Mouse (Mus musculus) heart, embryonic 15.5 days (tissue): Measurements from ENCODE around the gene Lsm11. TPM values are rescaled to one million over a fixed set of nuclear protein-coding genes. Genes with fewer than 3 reads are reported as not detected.
A peak's percentile ranks its signal among the peaks of the same experiment; 100 is the strongest.

Experiments
- ATAC-seq: fragments of 200-750 bp; cut with Nextera tagmentation; replicated peaks from 2 replicates; pipeline ENCODE4 v1.8.0; 2017; ENCODE audit warnings: low read depth, moderate TSS enrichment; ENCODE audit not compliant: insufficient number of reproducible peaks, insufficient read depth, low FRiP score
- H3K27ac ChIP-seq: fragments of 300-500 bp; sonication (generic); 2 replicates; pipeline ENCODE4 v1.5.1; 2015; ENCODE audit warnings: mild to moderate bottlenecking, inconsistent platforms
- H3K27me3 ChIP-seq: fragments of 300-500 bp; sonication (generic); 2 replicates; pipeline ENCODE4 v1.6.1; 2015; ENCODE audit warnings: inconsistent platforms
- H3K36me3 ChIP-seq: fragments of 300-500 bp; sonication (generic); 2 replicates; pipeline ENCODE4 v1.6.1; 2015; ENCODE audit warnings: mild to moderate bottlenecking, inconsistent platforms
- H3K4me1 ChIP-seq: fragments of 300-500 bp; sonication (generic); replicated peaks from 2 replicates; pipeline ENCODE4 v1.6.1; 2015; ENCODE audit warnings: inconsistent platforms
- H3K4me2 ChIP-seq: fragments of 300-500 bp; sonication (generic); 2 replicates; pipeline ENCODE4 v1.6.1; 2015; ENCODE audit warnings: inconsistent platforms, mild to moderate bottlenecking, moderate library complexity
- H3K4me3 ChIP-seq: fragments of 300-500 bp; sonication (generic); 2 replicates; pipeline ENCODE4 v1.5.1; 2015; ENCODE audit warnings: mild to moderate bottlenecking, inconsistent platforms
- H3K9ac ChIP-seq: fragments of 300-500 bp; sonication (generic); 2 replicates; pipeline ENCODE4 v1.6.1; 2015; ENCODE audit warnings: mild to moderate bottlenecking, inconsistent platforms
- H3K9me3 ChIP-seq: fragments of 300-500 bp; sonication (generic); replicated peaks from 2 replicates; pipeline ENCODE4 v1.6.1; 2016; ENCODE audit warnings: inconsistent platforms
- WGBS: fragments of 180-500 bp; shearing (Covaris S2); methylation state at CpG from one replicate; pipeline ENCODE4 v1.1.7; 2015; ENCODE audit warnings: mixed read lengths; 5-methylcytosine and 5-hydroxymethylcytosine counted together
- polyA plus RNA-seq: library from polyadenylated mRNA; unstranded; fragments of >200 nt; fragmentation: Nextera tagmentation; extraction: Ambion mirVana; gene quantifications from 2 replicates; pipeline ENCODE4 v1.2.1, GENCODE M21; 2015

The Lsm11 gene
- polyA plus RNA-seq, result 5.4 and 5.5 TPM in 2 replicates

DNA sequence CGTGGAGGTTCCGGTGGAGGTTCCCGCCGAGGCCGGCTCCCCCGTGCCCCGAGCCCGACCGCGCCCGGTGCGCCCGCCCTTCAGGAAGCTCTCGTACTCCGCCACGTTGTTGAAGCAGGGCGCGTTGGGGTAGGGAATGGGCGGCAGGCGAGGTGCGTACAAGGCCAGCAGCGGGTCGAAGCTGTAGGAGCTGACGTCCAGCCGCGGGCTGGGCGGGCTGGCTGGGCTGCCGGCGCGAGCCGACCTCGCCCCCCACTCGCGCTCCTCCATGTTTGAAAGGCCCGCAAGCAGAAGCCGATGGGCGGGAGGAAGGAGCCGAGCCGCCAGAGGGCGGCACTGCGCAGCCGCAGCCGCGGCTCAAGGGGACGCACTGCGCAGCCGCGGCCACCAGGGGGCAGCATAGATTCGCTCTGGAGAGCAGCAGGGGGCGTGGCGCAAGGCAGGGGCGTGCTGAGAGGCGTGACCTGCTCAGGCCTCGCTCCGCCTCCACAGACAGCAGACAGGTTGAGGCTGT, at the start of gene Lsm11:
Lsm11 (minus strand) TSS at position 293 of the 514 bp plus-strand sequence.
- H3K36me3 ChIP-seq, result peaks cover 10% of the 10 kb centered on the region
- H3K4me1 ChIP-seq, result peaks cover 13% of the 10 kb centered on the region
- peak within 1 kb of the TSS; percentile 88 for H3K4me2 ChIP-seq
- WGBS, result under 1% methylated on average over 55 of the region's 55 CpGs
- H3K4me3 ChIP-seq, result peak within 1 kb of the TSS; percentile 95
- peak; percentile 89 for ATAC-seq
- H3K27me3 ChIP-seq, result no peaks in the 10 kb centered on the region
- H3K27ac ChIP-seq, result peak within 1 kb of the TSS; percentile 78
- no peaks in the 10 kb centered on the region for H3K9me3 ChIP-seq
- peak within 1 kb of the TSS; percentile 90 for H3K9ac ChIP-seq

DNA sequence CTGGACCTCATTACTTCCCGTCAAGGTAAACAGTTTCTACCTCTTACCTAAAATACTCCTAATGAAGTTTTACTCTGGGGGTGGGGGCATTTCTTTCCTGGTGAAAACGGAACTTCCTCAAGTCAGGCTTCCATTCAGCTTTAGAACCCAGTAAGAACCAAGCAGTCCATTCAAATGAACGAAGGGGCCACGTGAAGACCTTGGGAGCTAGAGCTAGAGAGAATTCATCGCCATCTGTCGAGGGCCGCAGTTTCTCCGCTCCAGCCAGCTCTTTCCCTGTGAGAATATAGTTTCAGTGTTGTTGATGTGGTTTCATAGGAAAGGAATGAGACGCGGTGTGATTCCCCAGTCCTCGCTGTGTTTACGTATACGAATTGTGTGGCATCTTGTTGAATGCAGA, 47.4 kb upstream of the Lsm11 start:
- Histone ChIP-seq H3K27ac (no peak overlapping the region), H3K4me3 (peak overlapping the region; percentile 36), H3K9ac (0 out of 2 replicates have a peak overlapping the region, but pooled peaks have one; percentile 21), H3K36me3 (no peaks in the 10 kb centered on the region), H3K9me3 (no peaks in the 10 kb centered on the region), H3K4me1 (peaks cover 6% of the 10 kb centered on the region), H3K4me2 (peak overlapping the region; percentile 63), H3K27me3 (0 out of 2 replicates have a peak, but pooled peaks cover 2% of the 10 kb centered on the region)
- ATAC-seq, result no peak
- 40% methylated on average over 13 of the region's 13 CpGs for WGBS

- H3K27ac ChIP-seq, result no peak overlapping the region
- H3K36me3 ChIP-seq, result no peaks in the 10 kb centered on the region
- peak overlapping the region; percentile 63 for H3K4me2 ChIP-seq
- H3K4me3 ChIP-seq, result peak overlapping the region; percentile 36
- peak overlapping the region; percentile 21; the same call in 1 of the 2 replicates for H3K9ac ChIP-seq
- WGBS, result 8% methylated on average over 16 of the region's 16 CpGs
- no peaks in the 10 kb centered on the region for H3K9me3 ChIP-seq
- H3K27me3 ChIP-seq, result 0 out of 2 replicates have a peak, but pooled peaks cover 2% of the 10 kb centered on the region
- no peak; the same call in 1 of the 2 replicates for ATAC-seq
- H3K4me1 ChIP-seq, result peaks cover 6% of the 10 kb centered on the region
Measured at GRCm38 (mm10) chr11:45991604-45992003, 46.9 kb upstream of the Lsm11 start.

DNA sequence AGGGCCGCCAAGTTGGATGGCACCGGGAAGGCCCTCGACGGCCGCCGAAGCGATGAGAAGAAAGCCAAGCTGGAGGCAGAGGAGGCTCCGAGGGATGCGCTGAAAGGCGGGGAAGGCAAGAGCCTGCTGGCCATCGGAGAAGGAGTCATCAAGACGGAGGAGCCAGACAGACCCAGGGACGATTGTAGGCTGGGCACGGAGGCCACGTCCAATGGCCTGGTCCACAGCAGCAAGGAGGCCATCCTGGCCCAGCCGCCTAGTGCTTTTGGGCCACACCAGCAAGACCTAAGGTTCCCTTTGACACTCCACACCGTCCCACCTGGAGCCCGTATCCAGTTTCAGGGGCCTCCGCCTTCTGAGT, 36.1 kb upstream of the Lsm11 start:
- no peak for ATAC-seq
- H3K27ac ChIP-seq, result 0 out of 2 replicates have a peak overlapping the region, but pooled peaks have one; percentile 52
- peak overlapping the region; percentile 81 for H3K9ac ChIP-seq
- no peaks in the 10 kb centered on the region for H3K36me3 ChIP-seq
- WGBS, result 37% methylated on average over 19 of the region's 19 CpGs
- peaks cover 8% of the 10 kb centered on the region for H3K4me1 ChIP-seq
- H3K4me3 ChIP-seq, result peak overlapping the region; percentile 66
- no peaks in the 10 kb centered on the region for H3K9me3 ChIP-seq
- no peaks in the 10 kb centered on the region for H3K27me3 ChIP-seq
- peak overlapping the region; percentile 89 for H3K4me2 ChIP-seq

DNA sequence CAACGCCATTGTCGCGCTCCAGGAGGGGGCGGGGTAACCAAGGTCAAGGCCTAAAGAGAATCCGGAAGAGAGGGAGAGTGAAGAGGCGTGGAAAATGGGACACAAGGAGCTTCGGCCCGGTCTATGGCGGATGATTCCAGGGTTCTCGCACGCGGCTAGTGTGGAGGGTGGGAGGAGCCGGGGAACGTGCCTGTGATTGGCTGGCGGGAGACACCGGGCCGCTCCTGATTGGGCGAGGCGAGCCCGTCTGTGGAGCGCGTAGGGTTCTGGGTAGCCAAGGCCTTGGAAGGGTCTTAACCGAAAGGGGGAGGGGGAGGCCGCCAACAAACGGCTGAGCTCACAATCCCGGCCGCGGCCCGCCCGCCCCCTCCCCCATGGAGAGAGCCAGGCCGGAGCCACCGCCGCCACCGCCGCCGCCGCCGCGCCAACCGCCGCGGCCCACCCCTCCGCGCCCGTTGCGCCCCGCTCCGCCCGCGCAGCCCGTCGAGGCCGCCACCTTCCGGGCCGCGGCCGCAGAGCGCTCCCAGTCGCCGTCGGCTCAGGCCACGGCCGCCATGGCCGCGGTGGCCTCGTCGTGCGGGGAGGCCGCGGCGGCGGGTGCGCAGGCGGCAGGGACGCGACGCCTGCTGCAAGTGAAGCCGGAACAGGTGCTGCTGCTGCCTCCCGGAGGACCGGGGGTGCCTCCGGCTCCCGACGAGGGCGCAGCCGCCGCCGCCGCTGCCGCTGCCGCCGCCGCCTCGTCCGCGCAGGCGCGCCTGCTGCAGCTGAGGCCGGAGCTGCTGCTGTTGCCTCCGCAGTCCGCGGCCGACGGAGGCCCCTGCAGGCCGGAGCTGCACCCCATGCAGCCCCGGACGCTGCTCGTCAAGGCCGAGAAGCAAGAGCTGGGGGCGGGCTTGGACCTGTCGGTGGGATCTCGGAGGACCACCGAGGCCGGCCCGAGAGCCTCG, 35.5 kb upstream of the Lsm11 start, which contains the start of gene Sox30:
Sox30 (plus strand) TSS at position 365 of the 947 bp plus-strand sequence.
- H3K9ac ChIP-seq, result peak within 1 kb of the TSS; percentile 81
- H3K4me3 ChIP-seq, result peak within 1 kb of the TSS; percentile 66
- peaks cover 8% of the 10 kb centered on the region for H3K4me1 ChIP-seq
- 9% methylated on average over 87 of the region's 115 CpGs for WGBS
- peak; percentile 86 for ATAC-seq
- peak within 1 kb of the TSS; percentile 89 for H3K4me2 ChIP-seq
- H3K9me3 ChIP-seq, result no peaks in the 10 kb centered on the region
- peak within 1 kb of the TSS; percentile 52 for H3K27ac ChIP-seq
- no peaks in the 10 kb centered on the region for H3K27me3 ChIP-seq
- no peaks in the 10 kb centered on the region for H3K36me3 ChIP-seq

DNA sequence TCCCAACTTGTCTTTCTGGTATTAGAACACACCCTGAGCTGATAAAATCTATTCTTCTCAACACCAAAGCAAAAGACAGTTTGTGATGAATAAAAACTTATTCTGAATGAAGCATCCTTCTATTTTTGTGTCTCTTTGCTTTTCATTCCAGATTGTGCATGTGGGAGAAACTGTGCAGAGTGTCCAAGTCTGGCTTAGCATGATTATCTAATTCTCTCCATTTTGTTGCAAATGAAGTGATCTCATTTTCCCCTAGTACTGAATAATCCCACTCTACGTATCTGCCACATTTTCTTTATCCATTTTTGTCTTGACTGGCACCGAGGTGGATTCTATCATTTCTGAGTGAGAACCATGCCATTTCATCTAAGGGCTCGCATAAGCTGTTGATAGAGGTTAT, 31.3 kb upstream of the Lsm11 start:
- WGBS, result 76% methylated on average over 3 of the region's 3 CpGs
- no peak for ATAC-seq

DNA sequence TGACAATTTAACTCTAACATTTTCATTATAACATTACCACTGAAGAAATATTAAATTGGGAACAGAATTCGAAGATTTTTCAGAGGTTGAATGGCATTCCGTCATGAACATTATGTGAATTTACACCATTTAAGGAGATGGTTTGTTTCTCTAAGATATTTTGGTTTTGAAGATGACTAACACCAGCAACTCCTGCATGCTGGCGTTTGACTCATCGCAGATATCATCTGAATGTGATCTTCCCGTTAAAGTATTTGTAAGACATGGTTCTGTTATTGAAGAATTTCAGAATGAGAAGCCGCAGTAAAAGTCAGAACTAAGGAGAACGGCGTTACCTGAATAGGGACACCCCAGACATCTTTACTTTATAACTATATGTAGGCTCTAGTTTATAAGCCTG, 29.7 kb upstream of the Lsm11 start:
- ATAC-seq, result no peak
- no peak overlapping the region for H3K4me3 ChIP-seq
- no peaks in the 10 kb centered on the region for H3K27me3 ChIP-seq
- no peaks in the 10 kb centered on the region for H3K36me3 ChIP-seq
- H3K27ac ChIP-seq, result no peak overlapping the region
- no peaks in the 10 kb centered on the region for H3K9me3 ChIP-seq
- H3K9ac ChIP-seq, result no peak overlapping the region
- no peak overlapping the region for H3K4me2 ChIP-seq
- no peaks in the 10 kb centered on the region for H3K4me1 ChIP-seq
- 81% methylated on average over 8 of the region's 8 CpGs for WGBS

More for the DNA sequence above, 31.3 kb upstream of the Lsm11 start:
- H3K9ac ChIP-seq, result no peak overlapping the region
- H3K4me1 ChIP-seq, result peaks cover 6% of the 10 kb centered on the region
- no peaks in the 10 kb centered on the region for H3K27me3 ChIP-seq
- no peaks in the 10 kb centered on the region for H3K9me3 ChIP-seq
- no peaks in the 10 kb centered on the region for H3K36me3 ChIP-seq
- no peak overlapping the region for H3K4me3 ChIP-seq
- no peak overlapping the region for H3K4me2 ChIP-seq
- no peak overlapping the region for H3K27ac ChIP-seq

DNA sequence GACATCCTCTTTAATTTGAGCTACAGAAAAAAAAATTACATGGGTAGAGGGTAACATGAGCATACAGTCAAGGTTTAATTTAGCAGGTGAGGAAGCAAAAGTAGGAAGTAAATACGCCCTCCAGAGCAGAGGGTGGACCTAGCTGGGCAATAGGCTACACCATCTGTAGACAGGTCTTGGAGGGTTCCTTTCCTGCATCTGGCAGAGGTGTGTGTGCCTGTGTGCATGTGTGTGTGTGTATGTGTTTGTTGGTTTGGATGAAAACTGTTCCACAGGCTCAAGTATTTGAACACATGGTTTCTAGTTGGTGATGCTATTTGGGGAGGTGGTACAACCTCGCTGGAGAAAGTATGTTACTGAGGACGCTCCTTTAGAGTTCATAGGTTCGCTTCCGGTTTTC, 28.9 kb upstream of the Lsm11 start:
- no peak overlapping the region for H3K4me2 ChIP-seq
- no peaks in the 10 kb centered on the region for H3K36me3 ChIP-seq
- H3K4me1 ChIP-seq, result no peaks in the 10 kb centered on the region
- H3K27me3 ChIP-seq, result no peaks in the 10 kb centered on the region
- H3K27ac ChIP-seq, result no peak overlapping the region
- 77% methylated on average over 5 of the region's 5 CpGs for WGBS
- no peak overlapping the region for H3K4me3 ChIP-seq
- no peak for ATAC-seq
- no peaks in the 10 kb centered on the region for H3K9me3 ChIP-seq
- H3K9ac ChIP-seq, result no peak overlapping the region

DNA sequence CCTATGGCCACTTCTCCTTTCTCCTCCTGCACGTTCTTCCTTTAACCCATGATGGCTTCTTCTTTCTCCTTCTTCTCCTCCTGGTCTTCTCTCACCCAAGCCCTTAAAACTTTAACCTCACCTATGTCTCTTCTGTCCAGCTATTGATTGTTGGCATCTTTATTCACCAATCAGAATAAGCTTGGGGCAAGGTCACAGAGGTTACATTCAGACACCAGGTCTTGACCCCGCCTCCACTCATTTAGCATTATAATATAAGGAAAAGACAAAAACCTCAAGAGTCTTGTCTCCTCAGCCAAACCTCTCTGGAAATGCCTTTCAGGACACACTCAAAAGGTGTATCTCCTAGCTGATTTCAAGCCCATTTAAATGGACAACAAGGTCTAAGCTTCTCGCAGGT, 23.7 kb upstream of the Lsm11 start:
- 79% methylated on average over 3 of the region's 3 CpGs for WGBS
- H3K4me2 ChIP-seq, result no peak overlapping the region
- ATAC-seq, result no peak
- H3K27me3 ChIP-seq, result no peaks in the 10 kb centered on the region
- no peaks in the 10 kb centered on the region for H3K36me3 ChIP-seq
- H3K27ac ChIP-seq, result no peak overlapping the region
- H3K4me1 ChIP-seq, result no peaks in the 10 kb centered on the region
- H3K9me3 ChIP-seq, result no peaks in the 10 kb centered on the region
- H3K9ac ChIP-seq, result no peak overlapping the region
- no peak overlapping the region for H3K4me3 ChIP-seq

DNA sequence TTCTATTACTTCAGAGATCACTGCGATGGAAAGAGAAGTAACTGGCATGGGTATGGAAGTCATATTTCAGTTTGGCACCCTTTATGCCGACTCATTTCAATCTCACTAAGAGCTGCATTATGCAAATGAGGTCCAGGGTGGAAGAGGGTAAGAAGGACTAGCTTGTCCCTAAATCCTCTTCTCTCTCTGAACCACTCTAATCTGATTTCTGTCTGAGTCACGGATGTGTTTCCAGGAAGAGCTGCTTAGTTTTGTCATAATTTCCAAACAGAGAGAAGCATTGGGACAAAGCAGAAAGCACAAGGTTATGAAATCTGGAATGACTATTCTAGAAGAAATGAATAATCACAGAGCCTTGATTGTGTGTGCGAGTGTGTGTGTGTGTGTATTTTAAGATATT, 22.2 kb upstream of the Lsm11 start:
- H3K4me1 ChIP-seq, result no peaks in the 10 kb centered on the region
- WGBS, result 77% methylated on average over 4 of the region's 4 CpGs
- H3K9me3 ChIP-seq, result no peaks in the 10 kb centered on the region
- no peak for ATAC-seq
- no peak overlapping the region for H3K9ac ChIP-seq
- no peaks in the 10 kb centered on the region for H3K36me3 ChIP-seq
- no peak overlapping the region for H3K4me3 ChIP-seq
- no peaks in the 10 kb centered on the region for H3K27me3 ChIP-seq
- H3K27ac ChIP-seq, result no peak overlapping the region
- no peak overlapping the region for H3K4me2 ChIP-seq

- no peaks in the 10 kb centered on the region for H3K36me3 ChIP-seq
- H3K4me1 ChIP-seq, result no peaks in the 10 kb centered on the region
- H3K9me3 ChIP-seq, result no peaks in the 10 kb centered on the region
- ATAC-seq, result no peak
- H3K27ac ChIP-seq, result no peak overlapping the region
- no peak overlapping the region for H3K9ac ChIP-seq
- H3K4me3 ChIP-seq, result no peak overlapping the region
- WGBS, result 82% methylated on average over 5 of the region's 5 CpGs
- H3K27me3 ChIP-seq, result no peaks in the 10 kb centered on the region
- H3K4me2 ChIP-seq, result no peak overlapping the region
Measured at GRCm38 (mm10) chr11:45960003-45960402, 15.3 kb upstream of the Lsm11 start.
